Mouse (Mus musculus): ENCODE data around the gene Olfr806.

Gene Olfr806

GRCm38 (mm10) chr10:129741821-129742220, at the start of gene Olfr806:
TSS of gene Olfr806 (minus strand) at chr10:129741921.
- DNase-seq, result no peak

- no peak for DNase-seq
Measured at GRCm38 (mm10) chr10:129778123-129778522, 36.4 kb upstream of the Olfr806 start.

- no peak for DNase-seq
Measured at GRCm38 (mm10) chr10:129774338-129774737, 32.6 kb upstream of the Olfr806 start, which contains the start of gene Olfr809. TSS of gene Olfr809 (plus strand) at chr10:129774638.

- no peak for DNase-seq
Measured at GRCm38 (mm10) chr10:129765182-129765581, 23.5 kb upstream of the Olfr806 start, which contains the start of gene Olfr808. TSS of gene Olfr808 (plus strand) at chr10:129765482.

- no peak for DNase-seq
Measured at GRCm38 (mm10) chr10:129757693-129758092, 16.0 kb upstream of the Olfr806 start, which contains the start of gene Olfr807. TSS of gene Olfr807 (minus strand) at chr10:129757793.

GRCm38 (mm10) chr10:129729275-129729674, 12.4 kb downstream of the Olfr806 start, which contains the start of gene Olfr805:
TSS of gene Olfr805 (minus strand) at chr10:129729375.
- DNase-seq, result no peak

- no peak for DNase-seq
Measured at GRCm38 (mm10) chr10:129702910-129703309, 38.8 kb downstream of the Olfr806 start, which contains the start of gene Olfr804. TSS of gene Olfr804 (plus strand) at chr10:129703210.

GRCm38 (mm10) chr10:129694186-129694585, 47.5 kb downstream of the Olfr806 start, which contains the start of gene Olfr803:
TSS of gene Olfr803 (minus strand) at chr10:129694286.
- DNase-seq, result no peak

- no peak for DNase-seq
Measured at GRCm38 (mm10) chr10:129688069-129688468, 53.7 kb downstream of the Olfr806 start, which contains the start of gene Olfr802. TSS of gene Olfr802 (minus strand) at chr10:129688169.
